Mouse (Mus musculus) lung, postnatal 0 days (tissue): Measurements from ENCODE around the gene Bst2.

Source experiments
- CTCF ChIP-seq: IDR thresholded peaks from 2 replicates; pipeline ENCODE4 v1.5.1; 2016; ENCODE audit warnings: antibody characterized with exemption, mild to moderate bottlenecking
- EP300 ChIP-seq: IDR thresholded peaks from 2 replicates; pipeline ENCODE4 v1.6.1; 2016; ENCODE audit warnings: antibody characterized with exemption, mild to moderate bottlenecking, control low read depth

DNA sequence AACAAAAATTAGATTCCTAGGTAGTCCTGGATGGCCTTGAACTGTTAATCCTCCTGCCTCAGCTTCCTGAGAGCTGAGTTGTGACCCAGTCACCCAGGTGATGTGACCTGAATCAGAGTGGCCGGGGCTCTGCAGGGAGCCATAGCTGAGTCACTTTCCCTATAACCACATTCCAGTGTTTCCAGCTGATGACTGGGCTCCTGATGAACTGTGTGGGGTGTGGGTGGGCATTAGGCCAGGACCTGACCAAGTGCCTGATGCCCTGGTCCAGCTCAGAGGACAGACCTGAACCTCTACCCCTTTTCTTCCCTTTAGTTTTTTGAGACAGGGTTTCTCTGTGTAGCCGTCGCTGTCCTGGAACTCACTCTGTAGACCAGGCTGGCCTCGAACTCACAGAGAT lies 31.9 kb downstream of the Bst2 start:
- no peak for TF ChIP-seq CTCF
- no peak for TF ChIP-seq EP300
